Mouse (Mus musculus): ENCODE data around the gene Plagl2.

GRCm38 (mm10) chr2:153186176-153186591, 55.0 kb downstream of the Plagl2 start:
- TF ChIP-seq CTCF (IDR thresholded peaks at IDR 0.05) (no peak), EP300 (IDR thresholded peaks at IDR 0.05) (no peak)
